Mouse (Mus musculus): ENCODE measurements at regions not wholly inside any gene's neighbourhood (a gene's known extent, or its start where the extent isn't known, plus 50 kb on each side); places are given as distances from the start of the nearest gene placed in this dataset.
A peak's percentile ranks its signal among the peaks of the same experiment; 100 is the strongest.

- Histone ChIP-seq H3K4me1 (replicated peaks; ENCODE audit: control insufficient read depth, insufficient read depth, low read length) (0 out of 2 replicates have a peak, but pooled peaks cover 3% of the 10 kb centered on the region), H3K4me2 (replicated peaks; ENCODE audit: low read depth) (no peak overlapping the region), H3K36me3 (ENCODE audit: control insufficient read depth, insufficient read depth) (no peaks in the 10 kb centered on the region), H3K4me3 (ENCODE audit: low read depth, low read length) (no peak overlapping the region), H3K27me3 (replicated peaks; ENCODE audit: control insufficient read depth, insufficient read depth, low read length) (no peaks in the 10 kb centered on the region), H3K9me3 (ENCODE audit: control insufficient read depth) (no peaks in the 10 kb centered on the region), H3K27ac (ENCODE audit: low read depth, low read length) (no peak overlapping the region), H3K9ac (ENCODE audit: low read depth, low read length) (no peak overlapping the region)
- 80% methylated on average over 6 of the region's 6 CpGs for WGBS
- ATAC-seq, result no peak
- TF ChIP-seq CTCF (IDR thresholded peaks at IDR 0.05; ENCODE audit: low read depth), result no peak
Observed at GRCm38 (mm10) chr6:94807216-94807615, 107.3 kb upstream of the Lrig1 start.

GRCm38 (mm10) chr6:94806481-94807160 lies 106.7 kb upstream of the Lrig1 start:
- no peak overlapping the region for H3K9ac ChIP-seq (ENCODE audit: low read depth, low read length)
- H3K27ac ChIP-seq (ENCODE audit: low read depth, low read length), result no peak overlapping the region
- no peak for ATAC-seq
- no peak overlapping the region for H3K4me2 ChIP-seq (replicated peaks; ENCODE audit: low read depth)
- 0 out of 2 replicates have a peak, but pooled peaks cover 3% of the 10 kb centered on the region for H3K4me1 ChIP-seq (replicated peaks; ENCODE audit: control insufficient read depth, insufficient read depth, low read length)
- H3K9me3 ChIP-seq (ENCODE audit: control insufficient read depth), result no peaks in the 10 kb centered on the region
- H3K4me3 ChIP-seq (ENCODE audit: low read depth, low read length), result no peak overlapping the region
- H3K27me3 ChIP-seq (replicated peaks; ENCODE audit: control insufficient read depth, insufficient read depth, low read length), result no peaks in the 10 kb centered on the region
- H3K36me3 ChIP-seq (ENCODE audit: control insufficient read depth, insufficient read depth), result no peaks in the 10 kb centered on the region
- TF ChIP-seq CTCF (IDR thresholded peaks at IDR 0.05; ENCODE audit: low read depth), result no peak
- 62% methylated on average over 12 of the region's 12 CpGs for WGBS

- Histone ChIP-seq H3K27ac (ENCODE audit: low read depth, low read length) (no peak overlapping the region), H3K4me1 (replicated peaks; ENCODE audit: control insufficient read depth, insufficient read depth, low read length) (0 out of 2 replicates have a peak, but pooled peaks cover 3% of the 10 kb centered on the region), H3K36me3 (ENCODE audit: control insufficient read depth, insufficient read depth) (no peaks in the 10 kb centered on the region), H3K9ac (ENCODE audit: low read depth, low read length) (no peak overlapping the region), H3K4me3 (ENCODE audit: low read depth, low read length) (no peak overlapping the region), H3K27me3 (replicated peaks; ENCODE audit: control insufficient read depth, insufficient read depth, low read length) (no peaks in the 10 kb centered on the region), H3K4me2 (replicated peaks; ENCODE audit: low read depth) (no peak overlapping the region), H3K9me3 (ENCODE audit: control insufficient read depth) (no peaks in the 10 kb centered on the region)
- WGBS, result 35% methylated on average over 6 of the region's 6 CpGs
- ATAC-seq, result no peak
- TF ChIP-seq CTCF (IDR thresholded peaks at IDR 0.05; ENCODE audit: low read depth), result 0 out of 2 replicates have a peak, but pooled peaks have one; percentile 14
Observed at GRCm38 (mm10) chr6:94805685-94806084, 105.7 kb upstream of the Lrig1 start.

GRCm38 (mm10) chr6:94804284-94804815 lies 104.4 kb upstream of the Lrig1 start:
- Histone ChIP-seq H3K4me1 (replicated peaks; ENCODE audit: control insufficient read depth, insufficient read depth, low read length) (0 out of 2 replicates have a peak, but pooled peaks cover 3% of the 10 kb centered on the region), H3K4me3 (ENCODE audit: low read depth, low read length) (no peak overlapping the region), H3K27me3 (replicated peaks; ENCODE audit: control insufficient read depth, insufficient read depth, low read length) (no peaks in the 10 kb centered on the region), H3K9ac (ENCODE audit: low read depth, low read length) (no peak overlapping the region), H3K36me3 (ENCODE audit: control insufficient read depth, insufficient read depth) (no peaks in the 10 kb centered on the region), H3K9me3 (ENCODE audit: control insufficient read depth) (no peaks in the 10 kb centered on the region), H3K4me2 (replicated peaks; ENCODE audit: low read depth) (no peak overlapping the region), H3K27ac (ENCODE audit: low read depth, low read length) (no peak overlapping the region)
- TF ChIP-seq CTCF (IDR thresholded peaks at IDR 0.05; ENCODE audit: low read depth), result no peak
- ATAC-seq, result 0 out of 2 replicates have a peak, but pooled peaks have one; percentile 28
- 58% methylated on average over 10 of the region's 10 CpGs for WGBS

- H3K36me3 ChIP-seq (ENCODE audit: control insufficient read depth, insufficient read depth), result no peaks in the 10 kb centered on the region
- peak overlapping the region; percentile 30 for H3K4me2 ChIP-seq (replicated peaks; ENCODE audit: low read depth)
- no peaks in the 10 kb centered on the region for H3K27me3 ChIP-seq (replicated peaks; ENCODE audit: control insufficient read depth, insufficient read depth, low read length)
- no peaks in the 10 kb centered on the region for H3K9me3 ChIP-seq (ENCODE audit: control insufficient read depth)
- 0 out of 2 replicates have a peak, but pooled peaks cover 3% of the 10 kb centered on the region for H3K4me1 ChIP-seq (replicated peaks; ENCODE audit: control insufficient read depth, insufficient read depth, low read length)
- no peak for TF ChIP-seq CTCF (IDR thresholded peaks at IDR 0.05; ENCODE audit: low read depth)
- H3K9ac ChIP-seq (ENCODE audit: low read depth, low read length), result no peak overlapping the region
- H3K4me3 ChIP-seq (ENCODE audit: low read depth, low read length), result no peak overlapping the region
- 55% methylated on average over 12 of the region's 12 CpGs for WGBS
- ATAC-seq, result no peak
- H3K27ac ChIP-seq (ENCODE audit: low read depth, low read length), result no peak overlapping the region
Observed at GRCm38 (mm10) chr6:94801039-94801438, 101.1 kb upstream of the Lrig1 start.

- no peak for ATAC-seq
Observed at GRCm38 (mm10) chr6:94798545-94799211, 98.7 kb upstream of the Lrig1 start.

More at GRCm38 (mm10) chr6:94798545-94799211, 98.7 kb upstream of the Lrig1 start:
- no peak for TF ChIP-seq CTCF (IDR thresholded peaks at IDR 0.05; ENCODE audit: low read depth)
- Histone ChIP-seq H3K27ac (ENCODE audit: low read depth, low read length) (no peak overlapping the region; the same call in 1 of the 2 replicates), H3K36me3 (ENCODE audit: control insufficient read depth, insufficient read depth) (no peaks in the 10 kb centered on the region), H3K9ac (ENCODE audit: low read depth, low read length) (no peak overlapping the region), H3K4me1 (replicated peaks; ENCODE audit: control insufficient read depth, insufficient read depth, low read length) (no peaks in the 10 kb centered on the region), H3K27me3 (replicated peaks; ENCODE audit: control insufficient read depth, insufficient read depth, low read length) (no peaks in the 10 kb centered on the region), H3K4me2 (replicated peaks; ENCODE audit: low read depth) (no peak overlapping the region), H3K4me3 (ENCODE audit: low read depth, low read length) (no peak overlapping the region), H3K9me3 (ENCODE audit: control insufficient read depth) (no peaks in the 10 kb centered on the region)
- WGBS, result 68% methylated on average over 4 of the region's 4 CpGs
